Mouse (Mus musculus) CD4-positive, CD25-positive, alpha-beta regulatory T cell, adult 4 months (primary cell): ENCODE measurements around the gene Zkscan3. TPM values are rescaled to one million over a fixed set of nuclear protein-coding genes. Genes with fewer than 3 reads are reported as not detected.

Source experiments
- ATAC-seq: one replicate; pipeline ENCODE4 v1.8.0; 2017
- polyA plus RNA-seq, 2 experiments: library from polyadenylated mRNA; unstranded; fragments of 100-300 nt; shearing (Covaris generic); gene quantifications; one replicate each; pipeline ENCODE4 v1.2.1; 2017

Zkscan3 gene
- polyA plus RNA-seq: 10 to 100 TPM; 31.1 to 45.5 TPM

- peak; percentile 98 for ATAC-seq
Observed at GRCm38 (mm10) chr13:21402287-21402846, at the start of gene Zkscan3. TSS of gene Zkscan3 (minus strand) at chr13:21402755.

- ATAC-seq: no peak
Observed at GRCm38 (mm10) chr13:21447856-21448614, 45.5 kb upstream of the Zkscan3 start.

- ATAC-seq: no peak
Observed at GRCm38 (mm10) chr13:21446796-21447195, 44.2 kb upstream of the Zkscan3 start.

GRCm38 (mm10) chr13:21441207-21441572 is 38.6 kb upstream of the Zkscan3 start:
- no peak for ATAC-seq

- ATAC-seq: peak; percentile 86
Observed at GRCm38 (mm10) chr13:21440503-21441206, 38.1 kb upstream of the Zkscan3 start, which contains the start of gene Pgbd1. TSS of gene Pgbd1 (minus strand) at chr13:21441058.

- ATAC-seq: no peak
Observed at GRCm38 (mm10) chr13:21435476-21435875, 32.9 kb upstream of the Zkscan3 start.

- no peak for ATAC-seq
Observed at GRCm38 (mm10) chr13:21427631-21428030, 25.1 kb upstream of the Zkscan3 start.

- no peak for ATAC-seq
Observed at GRCm38 (mm10) chr13:21423301-21423700, 20.7 kb upstream of the Zkscan3 start.

GRCm38 (mm10) chr13:21418865-21419264 is 16.3 kb upstream of the Zkscan3 start:
- no peak for ATAC-seq

GRCm38 (mm10) chr13:21417298-21418010 is 14.9 kb upstream of the Zkscan3 start:
- ATAC-seq: no peak

GRCm38 (mm10) chr13:21415750-21416149 is 13.2 kb upstream of the Zkscan3 start:
- ATAC-seq: no peak

GRCm38 (mm10) chr13:21415266-21415665 is 12.7 kb upstream of the Zkscan3 start:
- ATAC-seq: peak; percentile 45

- peak; percentile 26 for ATAC-seq
Observed at GRCm38 (mm10) chr13:21414231-21415212, 12.0 kb upstream of the Zkscan3 start.

GRCm38 (mm10) chr13:21408805-21409459 is 6.4 kb upstream of the Zkscan3 start:
- peak; percentile 33 for ATAC-seq

GRCm38 (mm10) chr13:21407969-21408804 is 5.6 kb upstream of the Zkscan3 start:
- peak; percentile 83 for ATAC-seq

- ATAC-seq: no peak
Observed at GRCm38 (mm10) chr13:21407341-21407740, 4.8 kb upstream of the Zkscan3 start.

- peak; percentile 31 for ATAC-seq
Observed at GRCm38 (mm10) chr13:21402848-21403247, 293 bp upstream of the Zkscan3 start.

- ATAC-seq: no peak
Observed at GRCm38 (mm10) chr13:21401636-21402286, 794 bp downstream of the Zkscan3 start.

GRCm38 (mm10) chr13:21401166-21401565 is 1.4 kb downstream of the Zkscan3 start:
- no peak for ATAC-seq

- no peak for ATAC-seq
Observed at GRCm38 (mm10) chr13:21397486-21397885, 5.1 kb downstream of the Zkscan3 start.
